Mouse (Mus musculus): ENCODE results near the gene Sec61a2.

GRCm38 (mm10) chr2:5845826-5846225 lies 49.4 kb downstream of the Sec61a2 start:
- TF ChIP-seq CTCF (conservative IDR thresholded peaks at IDR 0.05; ENCODE audit: insufficient read depth, insufficient read length, low read depth, low read length) (no peak), POLR2A (IDR thresholded peaks at IDR 0.05; ENCODE audit: low read depth, low read length) (no peak)
